Mouse (Mus musculus) lung, adult 2 months (tissue): ENCODE measurements at regions not wholly inside any gene's neighbourhood (a gene's known extent, or its start where the extent isn't known, plus 50 kb on each side); places are given as distances from the start of the nearest gene placed in this dataset.

ENCODE experiments used
- CTCF ChIP-seq: fragments of 200-500 bp; IDR thresholded peaks from 2 replicates; pipeline ENCODE4 v1.5.1; 2011; ENCODE audit warnings: mild to moderate bottlenecking, low read length, control low read depth; ENCODE audit not compliant: insufficient read depth
- POLR2A ChIP-seq: fragments of 200-500 bp; IDR thresholded peaks from 2 replicates; pipeline ENCODE4 v1.6.1; 2011; ENCODE audit warnings: low read depth, mild to moderate bottlenecking, control low read depth, low read length, borderline replicate concordance; ENCODE audit errors: extremely low read depth

GRCm38 (mm10) chr9:63045531-63045930 lies 57.8 kb upstream of the Pias1 start:
- TF ChIP-seq POLR2A (no peak), CTCF (no peak)
